Mouse (Mus musculus) limb, embryonic 10.5 days (tissue): ENCODE results near the gene Slco2a1. TPM values are rescaled to one million over a fixed set of nuclear protein-coding genes. Genes with fewer than 3 reads are reported as not detected.
A peak's percentile ranks its signal among the peaks of the same experiment; 100 is the strongest.
"Not testable (repeated sequence)": the region's sequence is repeated elsewhere in the genome, so short reads cannot be mapped to it uniquely, and the experiment has no call there.

Experiments used
- DNase-seq: peaks from one replicate; pipeline ENCODE4 v3.0.0-alpha.2; 2017; ENCODE audit warnings: low spot score
- H3K27ac ChIP-seq: fragments of 300-500 bp; sonication (generic); 2 replicates; pipeline ENCODE4 v1.5.1; 2016; ENCODE audit warnings: mild to moderate bottlenecking
- H3K27me3 ChIP-seq: fragments of 300-500 bp; sonication (generic); 2 replicates; pipeline ENCODE4 v1.6.1; 2016; ENCODE audit warnings: low read depth, mild to moderate bottlenecking; ENCODE audit not compliant: poor library complexity, severe bottlenecking
- H3K36me3 ChIP-seq: fragments of 300-500 bp; sonication (generic); 2 replicates; pipeline ENCODE4 v1.6.1; 2016; ENCODE audit warnings: mild to moderate bottlenecking, moderate library complexity
- H3K4me1 ChIP-seq: fragments of 300-500 bp; sonication (generic); 2 replicates; pipeline ENCODE4 v1.6.1; 2016
- H3K4me3 ChIP-seq: fragments of 300-500 bp; sonication (generic); 2 replicates; pipeline ENCODE4 v1.5.1; 2016; ENCODE audit warnings: mild to moderate bottlenecking, moderate library complexity
- H3K9me3 ChIP-seq: fragments of 300-500 bp; sonication (generic); replicated peaks from 2 replicates; pipeline ENCODE4 v1.6.1; 2016; ENCODE audit warnings: mild to moderate bottlenecking
- WGBS: fragments of 180-500 bp; shearing (Covaris S2); methylation state at CpG from one replicate; pipeline ENCODE4 v1.1.7; 2016; 5-methylcytosine and 5-hydroxymethylcytosine counted together
- polyA plus RNA-seq: library from polyadenylated mRNA; unstranded; fragments of >200 nt; fragmentation: Nextera tagmentation; extraction: Ambion mirVana; gene quantifications from 2 replicates; pipeline ENCODE4 v1.2.1, GENCODE M21; 2016

The Slco2a1 gene
- polyA plus RNA-seq, 1 experiment from 2014 or later, result 0.50 TPM

GRCm38 (mm10) chr9:103082246-103082975, 93.9 kb downstream of the Slco2a1 start:
- DNase-seq, result no peak
- no peaks in the 10 kb centered on the region for H3K36me3 ChIP-seq
- H3K27ac ChIP-seq, result no peak overlapping the region
- no peaks in the 10 kb centered on the region; the same call in 1 of the 2 replicates for H3K27me3 ChIP-seq
- no peaks in the 10 kb centered on the region for H3K4me1 ChIP-seq
- no peaks in the 10 kb centered on the region for H3K9me3 ChIP-seq
- 82% methylated on average over 8 of the region's 8 CpGs for WGBS
- no peak overlapping the region for H3K4me3 ChIP-seq

GRCm38 (mm10) chr9:103083405-103083804, 94.9 kb downstream of the Slco2a1 start:
- DNase-seq, result no peak
- no peak overlapping the region for H3K4me3 ChIP-seq
- no peaks in the 10 kb centered on the region for H3K4me1 ChIP-seq
- no peaks in the 10 kb centered on the region for H3K36me3 ChIP-seq
- H3K27ac ChIP-seq, result no peak overlapping the region
- no peaks in the 10 kb centered on the region for H3K9me3 ChIP-seq
- H3K27me3 ChIP-seq, result no peaks in the 10 kb centered on the region; the same call in 1 of the 2 replicates
- 73% methylated on average over 3 of the region's 3 CpGs for WGBS

GRCm38 (mm10) chr9:103086736-103087135, 98.2 kb downstream of the Slco2a1 start:
- peaks cover under 1% of the 10 kb centered on the region; the same call in 1 of the 2 replicates for H3K4me1 ChIP-seq
- no peaks in the 10 kb centered on the region for H3K9me3 ChIP-seq
- no peak overlapping the region for H3K27ac ChIP-seq
- H3K36me3 ChIP-seq, result no peaks in the 10 kb centered on the region
- DNase-seq, result no peak
- 90% methylated on average over 6 of the region's 6 CpGs for WGBS
- H3K27me3 ChIP-seq, result peaks cover 8% of the 10 kb centered on the region
- H3K4me3 ChIP-seq, result no peak overlapping the region

GRCm38 (mm10) chr9:103087301-103087700, 98.8 kb downstream of the Slco2a1 start:
- no peak overlapping the region for H3K27ac ChIP-seq
- H3K9me3 ChIP-seq, result no peaks in the 10 kb centered on the region
- H3K36me3 ChIP-seq, result no peaks in the 10 kb centered on the region
- no peak overlapping the region for H3K4me3 ChIP-seq
- peaks cover 8% of the 10 kb centered on the region for H3K27me3 ChIP-seq
- DNase-seq, result no peak
- peaks cover 6% of the 10 kb centered on the region for H3K4me1 ChIP-seq
- 55% methylated on average over 8 of the region's 8 CpGs for WGBS

- Histone ChIP-seq H3K4me1 (peaks cover 12% of the 10 kb centered on the region), H3K36me3 (no peaks in the 10 kb centered on the region), H3K9me3 (no peaks in the 10 kb centered on the region), H3K27ac (no peak overlapping the region), H3K4me3 (no peak overlapping the region), H3K27me3 (peaks cover 13% of the 10 kb centered on the region)
- no peak for DNase-seq
- 78% methylated on average over 2 of the region's 2 CpGs for WGBS
Observed at GRCm38 (mm10) chr9:103088661-103089060, 100.1 kb downstream of the Slco2a1 start.

GRCm38 (mm10) chr9:103090116-103090875, 101.8 kb downstream of the Slco2a1 start:
- no peaks in the 10 kb centered on the region for H3K36me3 ChIP-seq
- 87% methylated on average over 9 of the region's 9 CpGs for WGBS
- peaks cover 12% of the 10 kb centered on the region for H3K4me1 ChIP-seq
- peaks cover 13% of the 10 kb centered on the region for H3K27me3 ChIP-seq
- no peak for DNase-seq
- H3K27ac ChIP-seq, result no peak overlapping the region
- H3K9me3 ChIP-seq, result no peaks in the 10 kb centered on the region
- H3K4me3 ChIP-seq, result no peak overlapping the region

- Histone ChIP-seq H3K27ac (no peak overlapping the region), H3K36me3 (no peaks in the 10 kb centered on the region), H3K9me3 (no peaks in the 10 kb centered on the region), H3K4me1 (peaks cover 12% of the 10 kb centered on the region), H3K4me3 (no peak overlapping the region), H3K27me3 (peaks cover 13% of the 10 kb centered on the region)
- DNase-seq, result no peak
- 82% methylated on average over 16 of the region's 16 CpGs for WGBS
Observed at GRCm38 (mm10) chr9:103091039-103091883, 102.7 kb downstream of the Slco2a1 start.

GRCm38 (mm10) chr9:103092248-103092647, 103.7 kb downstream of the Slco2a1 start:
- Histone ChIP-seq H3K36me3 (no peaks in the 10 kb centered on the region), H3K4me3 (peak overlapping the region; percentile 56), H3K4me1 (peaks cover 12% of the 10 kb centered on the region), H3K9me3 (no peaks in the 10 kb centered on the region), H3K27me3 (peaks cover 13% of the 10 kb centered on the region), H3K27ac (peak overlapping the region; percentile 48)
- under 1% methylated on average over 19 of the region's 19 CpGs for WGBS
- peak; percentile 92 for DNase-seq

- Histone ChIP-seq H3K27me3 (peaks cover 13% of the 10 kb centered on the region), H3K9me3 (no peaks in the 10 kb centered on the region), H3K27ac (no peak overlapping the region), H3K4me1 (peaks cover 12% of the 10 kb centered on the region), H3K36me3 (no peaks in the 10 kb centered on the region), H3K4me3 (no peak overlapping the region)
- no peak for DNase-seq
- WGBS, result 84% methylated on average over 3 of the region's 3 CpGs
Observed at GRCm38 (mm10) chr9:103093681-103094080, 105.2 kb downstream of the Slco2a1 start.

GRCm38 (mm10) chr9:103108341-103108798, 119.9 kb downstream of the Slco2a1 start:
- Histone ChIP-seq H3K4me1 (peaks cover 38% of the 10 kb centered on the region), H3K27ac (peak overlapping the region; percentile 81), H3K27me3 (peaks cover 41% of the 10 kb centered on the region), H3K4me3 (peak overlapping the region; percentile 45)
- peak; percentile 65 for DNase-seq
- WGBS, result 24% methylated on average over 9 of the region's 14 CpGs
- H3K36me3 ChIP-seq, H3K9me3 ChIP-seq: not testable (repeated sequence)

- peaks cover 49% of the 10 kb centered on the region for H3K27me3 ChIP-seq
- peak overlapping the region; percentile 78 for H3K27ac ChIP-seq
- peaks cover 39% of the 10 kb centered on the region for H3K4me1 ChIP-seq
- no peaks in the 10 kb centered on the region for H3K9me3 ChIP-seq
- 42% methylated on average over 18 of the region's 18 CpGs for WGBS
- H3K36me3 ChIP-seq, result no peaks in the 10 kb centered on the region
- no peak for DNase-seq
- H3K4me3 ChIP-seq, result peak overlapping the region; percentile 55
Observed at GRCm38 (mm10) chr9:103108943-103109670, 120.6 kb downstream of the Slco2a1 start.

GRCm38 (mm10) chr9:103109911-103110310, 121.4 kb downstream of the Slco2a1 start:
- Histone ChIP-seq H3K4me3 (no peak overlapping the region), H3K36me3 (no peaks in the 10 kb centered on the region), H3K4me1 (peaks cover 39% of the 10 kb centered on the region), H3K27me3 (peaks cover 57% of the 10 kb centered on the region), H3K27ac (no peak overlapping the region), H3K9me3 (no peaks in the 10 kb centered on the region)
- 74% methylated on average over 2 of the region's 2 CpGs for WGBS
- DNase-seq, result no peak
